Mouse (Mus musculus): ENCODE measurements around the gene Hsf2bp. TPM values are rescaled to one million over a fixed set of nuclear protein-coding genes. Genes with fewer than 3 reads are reported as not detected.
A peak's percentile ranks its signal among the peaks of the same experiment; 100 is the strongest.

Gene Hsf2bp
- polyA plus RNA-seq (2015; fragmentation: Nextera tagmentation; extraction: Ambion mirVana): 0.21 and 0.42 TPM in 2 replicates

DNA sequence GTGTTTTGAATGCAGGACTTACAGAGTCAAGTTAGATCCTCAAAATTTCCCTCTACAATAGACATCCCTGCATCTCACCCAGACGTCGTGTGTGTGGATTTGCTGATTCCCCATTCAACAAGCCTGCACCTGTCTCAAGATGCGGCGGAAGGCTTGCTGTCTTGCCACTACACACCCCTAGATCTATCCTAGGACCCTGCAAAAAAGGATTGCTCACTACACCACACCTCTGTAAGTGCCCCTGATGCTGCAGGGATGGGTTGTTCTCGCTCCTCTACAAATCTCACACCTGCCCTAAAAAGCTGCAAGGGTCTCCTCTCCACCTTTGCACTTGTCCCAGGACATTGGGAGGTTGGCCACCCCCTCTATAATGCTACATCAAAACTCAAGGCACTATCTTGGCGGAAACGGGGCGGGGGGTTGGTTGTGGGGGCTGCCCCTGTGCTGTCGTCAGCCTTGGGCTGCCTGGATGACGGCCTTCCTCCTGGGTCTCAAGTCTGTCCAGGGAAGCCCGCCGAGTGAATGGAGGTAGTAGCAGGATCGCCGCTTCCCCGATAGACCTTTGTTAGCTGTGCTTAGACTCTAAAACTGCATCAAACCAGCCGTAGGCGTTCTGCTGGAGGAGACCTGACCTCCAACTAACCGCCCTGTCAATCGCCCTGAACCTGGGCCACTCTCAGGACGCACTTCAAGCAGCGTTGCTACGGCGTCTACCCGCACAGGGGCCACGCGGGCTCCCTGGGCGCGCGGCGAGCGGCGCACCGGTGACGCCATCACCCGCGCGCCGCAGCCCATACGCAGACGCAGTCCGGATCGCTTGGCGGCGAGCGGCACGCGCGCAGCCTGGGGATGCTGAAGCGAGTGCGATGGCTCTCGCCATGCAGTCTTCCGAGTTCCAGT lies at the start of gene Hsf2bp, which contains the start of gene Rrp1b:
Gene Hsf2bp, minus strand, starts transcription at position 741 of the 900 bp plus-strand sequence.
Gene Rrp1b, plus strand, starts transcription at position 492 of the 900 bp plus-strand sequence.
- no peaks in the 10 kb centered on the region for H3K27me3 ChIP-seq (ENCODE audit: insufficient read depth, low read length)
- H3K9ac ChIP-seq (replicated peaks): peak within 1 kb of the TSS; percentile 77
- WGBS (ENCODE audit: insufficient replicate concordance): 5% methylated on average over 52 of the region's 52 CpGs
- no peaks in the 10 kb centered on the region for H3K9me3 ChIP-seq (ENCODE audit: low read length)
- peaks cover 20% of the 10 kb centered on the region for H3K4me1 ChIP-seq (ENCODE audit: insufficient read depth)
- no peak for TF ChIP-seq CTCF (IDR thresholded peaks at IDR 0.05; ENCODE audit: low read depth)
- TF ChIP-seq EP300 (IDR thresholded peaks at IDR 0.05; ENCODE audit: low read depth): no peak
- H3K4me3 ChIP-seq (ENCODE audit: low read depth, low read length): peak within 1 kb of the TSS; percentile 83
- H3K27ac ChIP-seq (ENCODE audit: low read depth): peak within 1 kb of the TSS; percentile 64
- H3K4me2 ChIP-seq (ENCODE audit: low read depth, low read length): peak within 1 kb of the TSS; percentile 98
- DNase-seq (peak; percentile 82), ATAC-seq (peak; percentile 95)
- no peaks in the 10 kb centered on the region for H3K36me3 ChIP-seq (replicated peaks; ENCODE audit: insufficient read depth, low read length)

DNA sequence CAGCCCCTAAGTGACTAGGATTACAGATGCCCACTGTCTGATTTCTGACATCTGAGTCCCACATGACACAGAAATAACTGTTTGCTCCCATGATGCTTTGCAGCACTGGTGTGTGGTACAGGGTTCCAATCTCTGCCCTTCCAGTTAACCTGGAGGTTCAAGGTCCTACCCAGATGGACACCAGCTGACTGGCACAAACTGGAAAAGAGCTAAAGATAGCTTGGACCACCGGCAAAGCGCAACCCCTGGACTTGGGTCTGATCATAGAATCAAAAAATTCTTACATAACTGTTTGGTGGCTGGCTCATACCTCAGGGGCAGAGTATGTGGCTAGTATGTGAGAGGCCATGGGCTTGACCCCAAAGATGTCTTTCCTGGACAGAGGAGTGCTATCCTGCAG lies 47.2 kb upstream of the Hsf2bp start:
- Histone ChIP-seq H3K4me3 (ENCODE audit: low read depth, low read length) (no peak overlapping the region), H3K4me1 (ENCODE audit: insufficient read depth) (no peaks in the 10 kb centered on the region), H3K4me2 (ENCODE audit: low read depth, low read length) (no peak overlapping the region), H3K9ac (replicated peaks) (no peak overlapping the region), H3K36me3 (replicated peaks; ENCODE audit: insufficient read depth, low read length) (no peaks in the 10 kb centered on the region), H3K27ac (ENCODE audit: low read depth) (no peak overlapping the region), H3K27me3 (ENCODE audit: insufficient read depth, low read length) (no peaks in the 10 kb centered on the region), H3K9me3 (ENCODE audit: low read length) (no peaks in the 10 kb centered on the region)
- ATAC-seq (no peak), DNase-seq (no peak)
- 91% methylated on average over 2 of the region's 2 CpGs for WGBS (ENCODE audit: insufficient replicate concordance)
- TF ChIP-seq EP300 (IDR thresholded peaks at IDR 0.05; ENCODE audit: low read depth) (no peak), CTCF (IDR thresholded peaks at IDR 0.05; ENCODE audit: low read depth) (no peak)

DNA sequence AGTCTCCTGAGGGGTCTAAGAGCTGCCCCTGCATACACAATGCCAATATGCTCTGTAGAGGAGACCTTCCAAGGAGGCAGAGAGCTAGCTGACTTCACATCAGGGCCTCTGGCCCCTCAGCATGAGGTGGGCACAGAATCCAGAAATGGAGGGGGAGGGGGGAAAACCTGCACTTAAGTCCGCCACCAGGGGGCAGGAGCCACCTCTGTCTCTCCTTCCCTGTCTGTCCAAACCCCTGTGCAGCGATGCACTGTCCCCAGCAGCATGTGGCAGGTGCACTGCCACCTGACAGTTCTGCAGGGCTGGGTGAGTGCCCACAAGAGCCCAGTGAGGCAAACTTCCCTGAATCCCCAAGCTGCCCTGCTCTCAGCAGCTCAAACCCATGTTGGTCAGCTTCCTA lies 39.0 kb upstream of the Hsf2bp start:
- ATAC-seq: peak; percentile 57; the same call in 1 of the 2 replicates
- no peaks in the 10 kb centered on the region for H3K36me3 ChIP-seq (replicated peaks; ENCODE audit: insufficient read depth, low read length)
- H3K9ac ChIP-seq (replicated peaks): no peak overlapping the region
- TF ChIP-seq CTCF (IDR thresholded peaks at IDR 0.05; ENCODE audit: low read depth) (peak; percentile 86), EP300 (IDR thresholded peaks at IDR 0.05; ENCODE audit: low read depth) (no peak)
- H3K4me3 ChIP-seq (ENCODE audit: low read depth, low read length): no peak overlapping the region
- 12% methylated on average over 2 of the region's 2 CpGs for WGBS (ENCODE audit: insufficient replicate concordance)
- no peak overlapping the region for H3K4me2 ChIP-seq (ENCODE audit: low read depth, low read length)
- no peak overlapping the region for H3K27ac ChIP-seq (ENCODE audit: low read depth)
- H3K4me1 ChIP-seq (ENCODE audit: insufficient read depth): no peaks in the 10 kb centered on the region
- peak; percentile 76 for DNase-seq
- no peaks in the 10 kb centered on the region for H3K9me3 ChIP-seq (ENCODE audit: low read length)
- no peaks in the 10 kb centered on the region for H3K27me3 ChIP-seq (ENCODE audit: insufficient read depth, low read length)

DNA sequence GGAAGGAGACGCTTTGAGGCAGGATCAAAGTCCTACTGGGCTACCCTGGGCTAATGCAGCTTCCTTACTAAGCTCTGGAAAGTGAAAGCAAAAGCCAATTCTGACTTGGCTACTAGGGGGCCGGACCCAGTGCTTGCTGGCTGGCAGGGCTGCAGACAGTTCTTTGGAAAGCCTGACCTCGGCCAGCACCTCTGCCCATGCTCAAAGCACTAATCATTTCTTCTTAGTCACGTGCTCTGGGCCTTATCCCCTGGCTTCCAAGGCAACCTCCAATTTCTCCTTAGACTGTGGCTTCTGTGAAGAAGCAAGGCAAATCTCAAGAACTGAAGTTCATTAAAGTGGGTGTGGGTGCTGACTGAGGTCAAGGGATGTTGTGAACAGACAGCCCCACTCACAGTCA lies 38.5 kb upstream of the Hsf2bp start:
- H3K4me3 ChIP-seq (ENCODE audit: low read depth, low read length): no peak overlapping the region
- H3K4me1 ChIP-seq (ENCODE audit: insufficient read depth): no peaks in the 10 kb centered on the region
- no peak for ATAC-seq
- no peaks in the 10 kb centered on the region for H3K36me3 ChIP-seq (replicated peaks; ENCODE audit: insufficient read depth, low read length)
- H3K9me3 ChIP-seq (ENCODE audit: low read length): 0 out of 2 replicates have a peak, but pooled peaks cover 2% of the 10 kb centered on the region
- no peaks in the 10 kb centered on the region for H3K27me3 ChIP-seq (ENCODE audit: insufficient read depth, low read length)
- no peak for DNase-seq
- H3K27ac ChIP-seq (ENCODE audit: low read depth): no peak overlapping the region
- WGBS (ENCODE audit: insufficient replicate concordance): 40% methylated on average over 4 of the region's 4 CpGs
- no peak overlapping the region for H3K9ac ChIP-seq (replicated peaks)
- TF ChIP-seq EP300 (IDR thresholded peaks at IDR 0.05; ENCODE audit: low read depth) (no peak), CTCF (IDR thresholded peaks at IDR 0.05; ENCODE audit: low read depth) (no peak)
- no peak overlapping the region for H3K4me2 ChIP-seq (ENCODE audit: low read depth, low read length)

DNA sequence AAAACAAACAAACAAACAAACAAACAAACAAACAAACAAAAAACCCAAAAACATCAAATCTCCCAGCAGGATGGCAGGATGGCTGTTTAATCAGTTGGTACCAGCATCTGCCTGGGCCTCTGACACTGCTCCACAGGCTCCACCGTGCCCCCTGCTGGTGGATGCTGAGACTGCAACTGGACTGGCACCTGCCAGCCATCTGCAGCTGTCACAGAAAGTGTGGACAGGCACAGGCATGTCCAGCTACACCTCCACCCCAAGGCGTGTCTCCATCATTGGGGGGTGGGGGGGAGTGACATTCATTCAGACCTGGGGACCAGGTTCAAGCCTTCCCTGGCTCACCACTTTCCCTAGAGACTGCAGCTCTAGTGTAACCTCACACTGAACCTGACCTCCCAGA lies 37.2 kb upstream of the Hsf2bp start:
- ATAC-seq: peak; percentile 59
- H3K4me2 ChIP-seq (ENCODE audit: low read depth, low read length): no peak overlapping the region
- H3K9ac ChIP-seq (replicated peaks): no peak overlapping the region
- H3K27me3 ChIP-seq (ENCODE audit: insufficient read depth, low read length): no peaks in the 10 kb centered on the region
- H3K4me3 ChIP-seq (ENCODE audit: low read depth, low read length): no peak overlapping the region
- no peaks in the 10 kb centered on the region for H3K4me1 ChIP-seq (ENCODE audit: insufficient read depth)
- peak; percentile 91 for DNase-seq
- 0 out of 2 replicates have a peak, but pooled peaks cover 2% of the 10 kb centered on the region for H3K9me3 ChIP-seq (ENCODE audit: low read length)
- 0% methylated on average over 2 of the region's 2 CpGs for WGBS (ENCODE audit: insufficient replicate concordance)
- no peaks in the 10 kb centered on the region for H3K36me3 ChIP-seq (replicated peaks; ENCODE audit: insufficient read depth, low read length)
- peak; percentile 98 for TF ChIP-seq CTCF (IDR thresholded peaks at IDR 0.05; ENCODE audit: low read depth)
- no peak for TF ChIP-seq EP300 (IDR thresholded peaks at IDR 0.05; ENCODE audit: low read depth)
- H3K27ac ChIP-seq (ENCODE audit: low read depth): no peak overlapping the region

DNA sequence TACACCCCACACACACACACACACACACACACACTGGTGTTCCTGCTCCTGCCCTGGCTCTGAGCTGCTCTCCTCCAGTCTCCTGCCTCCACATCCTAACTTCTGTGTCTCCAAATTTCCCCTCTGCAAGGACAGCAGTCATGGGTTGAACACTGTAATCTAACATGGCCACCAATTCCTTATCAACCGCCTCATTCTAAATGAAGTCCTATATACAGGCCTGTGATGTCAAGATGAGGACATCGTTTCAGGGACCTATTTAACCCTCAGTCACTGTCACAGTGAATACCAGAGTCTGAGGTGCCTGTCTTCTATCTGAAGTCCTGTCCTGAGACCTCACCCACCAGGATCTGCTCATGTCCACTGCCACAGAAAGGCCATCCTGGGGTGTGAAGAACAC lies 32.7 kb upstream of the Hsf2bp start:
- WGBS (ENCODE audit: insufficient replicate concordance): 63% methylated on average over 2 of the region's 2 CpGs
- Histone ChIP-seq H3K9ac (replicated peaks) (no peak overlapping the region), H3K4me2 (ENCODE audit: low read depth, low read length) (no peak overlapping the region), H3K27me3 (ENCODE audit: insufficient read depth, low read length) (no peaks in the 10 kb centered on the region), H3K27ac (ENCODE audit: low read depth) (no peak overlapping the region), H3K9me3 (ENCODE audit: low read length) (0 out of 2 replicates have a peak, but pooled peaks cover 2% of the 10 kb centered on the region), H3K36me3 (replicated peaks; ENCODE audit: insufficient read depth, low read length) (no peaks in the 10 kb centered on the region), H3K4me3 (ENCODE audit: low read depth, low read length) (no peak overlapping the region), H3K4me1 (ENCODE audit: insufficient read depth) (no peaks in the 10 kb centered on the region)
- ATAC-seq: peak; percentile 57
- no peak for DNase-seq
- no peak for TF ChIP-seq EP300 (IDR thresholded peaks at IDR 0.05; ENCODE audit: low read depth)
- TF ChIP-seq CTCF (IDR thresholded peaks at IDR 0.05; ENCODE audit: low read depth): no peak
